Mouse (Mus musculus): ENCODE data around the gene Mgat5b.

The Mgat5b gene

GRCm38 (mm10) chr11:117030471-117031101, 111.9 kb downstream of the Mgat5b start:
- in situ Hi-C loops (cut with MseI, MboI) = no loop called here

- in situ Hi-C loops (cut with MseI, MboI) = no loop called here
These were observed 112.6 kb downstream of the Mgat5b start for GRCm38 (mm10) chr11:117031249-117031648.

DNA sequence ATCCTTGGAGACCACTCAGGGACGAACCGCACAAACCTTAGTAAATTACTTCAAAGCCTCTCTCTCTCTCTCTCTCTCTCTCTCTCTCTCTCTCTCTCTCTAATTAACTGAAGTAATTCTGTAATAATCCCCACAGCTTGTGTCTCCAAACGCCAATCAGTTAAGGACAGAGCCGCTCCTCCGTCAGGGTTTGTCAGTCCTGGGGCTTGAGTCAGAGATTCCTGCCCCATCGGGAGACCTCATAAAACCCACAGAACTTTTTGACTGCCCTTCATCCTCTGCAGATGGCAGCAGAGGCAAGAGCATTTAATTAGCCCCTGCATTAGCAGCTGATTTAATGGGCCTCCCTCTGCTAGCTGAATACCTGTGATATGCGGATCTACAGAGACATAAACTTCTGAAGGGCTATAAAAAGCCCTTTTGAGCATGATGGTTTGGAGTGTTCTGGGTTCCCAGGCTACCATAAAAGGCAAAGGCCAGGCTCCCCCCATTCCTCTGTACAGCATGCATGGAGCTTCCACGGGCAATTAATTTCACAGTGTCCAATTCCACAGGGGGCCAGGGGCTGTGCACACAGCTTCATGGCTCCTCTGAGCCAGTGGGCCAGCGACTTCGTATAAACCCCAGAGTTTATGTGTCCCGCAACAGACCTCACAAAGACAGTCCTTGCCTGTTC, 117.1 kb downstream of the Mgat5b start:
- in situ Hi-C loops (cut with MseI, MboI) = no loop called here

Data from mouse trophoblast stem cell (cell line).